Mouse (Mus musculus) MN1 (cell line): ENCODE data around the gene Dclk3.

Source experiments
- DNase-seq: peaks from one replicate; pipeline ENCODE4 v3.0.0-alpha.2; 2016; ENCODE audit warnings: low spot score

Gene Dclk3

DNA sequence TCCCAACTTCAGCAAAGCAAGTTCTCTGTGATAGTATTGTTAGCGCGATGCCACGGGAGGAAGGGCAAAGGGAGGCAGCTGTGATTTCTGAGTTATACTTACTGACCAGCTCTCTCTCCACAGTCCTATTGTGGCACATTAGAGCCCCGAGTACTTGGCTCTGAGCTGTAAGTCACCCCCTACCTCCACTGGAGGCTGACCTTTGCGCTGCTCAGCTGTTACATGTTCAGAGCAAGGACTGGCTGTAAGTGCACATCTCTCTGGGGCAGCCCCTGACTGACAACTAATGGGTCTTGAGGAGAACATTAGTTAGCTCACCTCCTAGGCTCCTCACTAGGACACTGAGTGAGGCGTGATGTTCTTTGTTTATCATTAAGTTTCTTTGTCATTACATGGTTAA, 1.6 kb downstream of the Dclk3 start:
- DNase-seq = no peak

GRCm38 (mm10) chr9:111441151-111441550, 2.3 kb downstream of the Dclk3 start:
- DNase-seq = no peak

DNA sequence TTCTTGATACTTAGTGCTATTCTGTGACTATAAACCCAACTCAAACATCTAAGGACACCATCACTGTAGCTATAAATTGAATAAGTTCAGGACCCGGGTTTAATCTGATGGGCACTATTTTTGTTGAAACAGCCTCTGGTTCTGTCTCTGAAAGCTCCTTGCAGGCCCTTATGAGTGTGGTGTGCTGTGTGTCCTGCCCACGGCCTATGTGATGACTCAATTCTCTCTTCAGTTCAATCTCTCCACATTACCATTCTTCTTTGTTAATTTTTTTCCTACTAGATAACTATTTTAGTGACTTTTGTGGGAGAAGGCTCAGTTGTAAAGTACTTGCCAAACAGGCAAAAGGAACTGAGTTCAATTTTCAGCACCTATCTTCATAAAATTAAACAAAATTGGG, 7.3 kb downstream of the Dclk3 start:
- DNase-seq = no peak

GRCm38 (mm10) chr9:111448976-111449375, 10.1 kb downstream of the Dclk3 start:
- DNase-seq = no peak

GRCm38 (mm10) chr9:111449880-111450279, 11.0 kb downstream of the Dclk3 start:
- no peak for DNase-seq

GRCm38 (mm10) chr9:111450853-111451404, 12.0 kb downstream of the Dclk3 start:
- no peak for DNase-seq

DNA sequence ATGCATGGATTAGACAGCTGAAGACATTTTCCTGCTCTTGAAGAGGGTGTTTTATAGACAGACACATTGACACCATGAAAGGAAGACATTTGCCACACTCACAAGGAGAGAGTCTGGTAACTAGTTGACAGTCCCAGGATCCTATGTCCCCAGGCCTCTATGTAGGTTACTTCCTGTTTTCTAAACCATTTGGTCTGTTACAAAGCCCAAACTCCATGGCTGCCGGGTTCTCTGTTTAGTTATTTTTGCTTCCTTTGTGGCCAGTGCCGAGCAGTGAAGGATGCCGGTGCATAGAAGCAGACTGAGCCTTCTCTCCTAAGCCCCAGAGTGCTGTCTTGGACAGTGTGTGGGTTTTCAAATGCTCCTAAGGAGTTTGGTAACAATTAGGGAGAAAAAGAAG, 15.0 kb downstream of the Dclk3 start:
- no peak for DNase-seq

GRCm38 (mm10) chr9:111457176-111457935, 18.5 kb downstream of the Dclk3 start:
- DNase-seq = no peak

- DNase-seq = no peak
Measured at GRCm38 (mm10) chr9:111457936-111458310, 19.0 kb downstream of the Dclk3 start.

- no peak for DNase-seq
Measured at GRCm38 (mm10) chr9:111459466-111459865, 20.6 kb downstream of the Dclk3 start.

DNA sequence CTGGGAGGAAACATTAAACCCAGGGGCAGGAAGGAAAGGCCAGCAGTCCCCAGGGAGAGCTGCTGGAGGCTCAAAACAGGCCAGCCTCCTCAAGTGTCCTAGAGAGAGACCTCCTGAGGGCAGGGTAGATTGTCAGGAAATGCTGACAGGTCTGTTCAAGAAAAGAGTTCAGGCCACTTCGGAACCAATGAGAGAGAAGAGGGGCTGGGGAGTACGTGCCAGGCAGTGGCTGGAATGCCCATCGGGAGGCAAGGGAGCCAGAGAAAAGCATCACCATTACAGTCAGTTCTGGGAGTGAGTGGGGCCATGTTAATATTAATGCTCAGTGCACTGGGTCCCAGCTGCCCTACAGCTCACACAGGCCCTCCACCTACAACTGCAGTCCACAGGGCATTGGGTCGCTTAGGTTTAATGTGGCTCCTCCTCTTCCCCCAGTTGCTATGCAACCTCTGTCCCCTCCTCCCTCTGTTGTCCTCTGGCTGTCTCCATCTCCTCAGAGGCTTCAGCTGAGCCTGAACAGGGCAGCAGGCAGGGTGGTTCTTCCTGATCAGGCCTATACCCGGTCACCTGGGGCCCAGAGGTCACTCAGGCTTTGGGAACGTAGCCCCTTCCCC, 21.4 kb downstream of the Dclk3 start:
- peak; percentile 44 for DNase-seq

DNA sequence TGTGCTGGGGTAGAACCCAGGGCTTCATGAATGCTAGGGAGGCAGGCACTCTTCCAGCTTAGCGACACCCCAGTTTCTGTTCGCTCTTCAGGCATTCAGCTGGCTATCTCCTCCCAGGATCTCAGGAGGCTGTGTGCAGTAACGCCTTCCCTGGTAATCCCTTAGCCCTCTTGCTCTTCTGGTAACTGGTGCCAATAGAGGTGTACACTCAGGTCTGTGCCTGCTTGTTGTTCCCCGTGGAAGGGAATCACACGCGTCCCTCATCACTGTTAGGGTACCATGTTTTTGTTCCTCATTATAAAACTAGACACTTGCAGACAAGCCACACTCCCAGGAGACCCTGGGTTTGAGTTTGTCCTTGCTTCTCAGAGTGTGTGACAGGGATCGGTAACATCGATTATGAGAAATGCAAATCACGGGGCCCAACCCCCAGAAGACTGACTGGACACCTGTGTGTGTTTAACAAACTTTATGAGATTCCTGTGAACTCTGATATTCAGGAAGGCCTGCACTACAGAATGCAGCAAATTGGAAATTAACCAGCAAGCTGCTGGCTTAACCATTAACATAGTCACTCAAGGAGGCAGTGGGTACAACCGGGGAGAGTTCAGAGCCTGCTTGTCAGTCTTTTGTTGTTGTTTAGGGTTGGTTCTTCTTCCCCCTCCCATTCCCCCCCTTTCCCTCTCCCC, 22.7 kb downstream of the Dclk3 start:
- DNase-seq = no peak

- no peak for DNase-seq
Measured at GRCm38 (mm10) chr9:111465666-111466065, 26.8 kb downstream of the Dclk3 start.

- DNase-seq = peak; percentile 56
Measured at GRCm38 (mm10) chr9:111473686-111474457, 35.0 kb downstream of the Dclk3 start.

- DNase-seq = no peak
Measured at GRCm38 (mm10) chr9:111474458-111474745, 35.5 kb downstream of the Dclk3 start.

- DNase-seq = no peak
Measured at GRCm38 (mm10) chr9:111475281-111475680, 36.4 kb downstream of the Dclk3 start.

DNA sequence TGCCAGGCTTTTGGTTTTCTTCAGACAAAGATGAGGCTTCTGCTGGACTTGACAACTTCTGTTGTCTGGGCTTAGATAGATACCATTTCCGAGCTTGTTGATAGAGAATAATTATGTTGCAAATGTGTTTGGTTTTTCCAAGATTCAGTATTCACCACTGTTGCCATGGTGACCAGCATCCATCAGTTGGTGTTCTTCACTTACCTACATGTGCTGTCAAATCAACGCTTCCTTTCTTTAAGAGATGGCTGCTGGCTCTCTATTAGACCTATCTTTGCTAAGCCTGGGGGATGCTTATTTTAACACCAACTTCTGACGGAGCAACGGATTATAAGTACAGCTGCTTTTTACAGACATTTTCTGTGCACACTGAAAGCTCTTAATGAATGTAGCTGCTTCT, 37.1 kb downstream of the Dclk3 start:
- no peak for DNase-seq

DNA sequence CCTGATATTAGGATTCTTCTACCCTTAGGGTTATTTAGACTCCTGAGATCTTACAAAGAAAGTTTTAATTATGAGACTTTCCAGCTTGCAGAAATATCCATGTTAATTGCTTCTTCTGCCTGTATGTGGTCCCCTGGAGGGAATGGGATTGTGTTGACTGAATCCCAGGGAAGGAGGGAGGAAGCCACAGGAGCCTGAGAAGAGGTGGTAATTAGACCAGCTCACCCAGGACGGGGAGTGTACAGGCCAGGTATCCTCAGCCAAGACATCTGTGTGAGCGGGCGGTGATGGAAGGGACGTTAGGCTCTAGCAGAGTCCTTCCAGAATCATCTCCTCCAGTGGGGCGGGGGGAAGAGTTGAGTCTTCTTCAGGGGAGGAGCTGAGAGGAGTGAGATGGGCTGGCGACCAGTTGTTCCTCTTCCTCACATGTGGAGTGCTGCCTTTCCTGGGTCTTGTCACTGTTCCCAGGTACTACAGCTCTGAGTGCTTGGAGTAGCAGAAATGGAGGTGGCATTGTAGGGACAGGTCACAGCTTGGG, 37.7 kb downstream of the Dclk3 start:
- DNase-seq = no peak

- DNase-seq = peak; percentile 45
Measured at GRCm38 (mm10) chr9:111478853-111479490, 40.1 kb downstream of the Dclk3 start.

- DNase-seq = no peak
Measured at GRCm38 (mm10) chr9:111481011-111481410, 42.1 kb downstream of the Dclk3 start.

- no peak for DNase-seq
Measured at GRCm38 (mm10) chr9:111486645-111487477, 48.0 kb downstream of the Dclk3 start.
